Mouse (Mus musculus) brain, embryonic 14.5 days (tissue): ENCODE measurements around the gene Apeh.

ENCODE experiments used
- CTCF ChIP-seq: fragments of 200-500 bp; IDR thresholded peaks from 2 replicates; pipeline ENCODE4 v1.5.1; 2012; ENCODE audit warnings: inconsistent platforms, mild to moderate bottlenecking, moderate library complexity, borderline replicate concordance; ENCODE audit not compliant: insufficient read depth, insufficient read length; ENCODE audit errors: extremely low read depth
- POLR2A ChIP-seq: fragments of 200-500 bp; IDR thresholded peaks from 2 replicates; pipeline ENCODE4 v1.6.1; 2012; ENCODE audit warnings: mild to moderate bottlenecking, inconsistent platforms, borderline replicate concordance; ENCODE audit not compliant: poor library complexity, insufficient read depth, insufficient read length, severe bottlenecking; ENCODE audit errors: extremely low read depth

- TF ChIP-seq CTCF: no peak
- TF ChIP-seq POLR2A: no peak
These were observed 31.3 kb upstream of the Apeh start for GRCm38 (mm10) chr9:108125731-108126130.
